Mouse (Mus musculus) liver, adult 2 months (tissue): ENCODE results near the gene Pik3r2. TPM values are rescaled to one million over a fixed set of nuclear protein-coding genes. Genes with fewer than 3 reads are reported as not detected.

ENCODE experiments used
- DNase-seq: peaks from one replicate; pipeline ENCODE4 v3.0.0-alpha.2; 2011; ENCODE audit warnings: low read depth, low spot score; ENCODE audit errors: extremely low read depth
- H3K27ac ChIP-seq: fragments of 200-500 bp; replicated peaks from 2 replicates; pipeline ENCODE4 v1.5.1; 2012; ENCODE audit warnings: low read depth, mild to moderate bottlenecking, control low read depth, inconsistent platforms, low read length; ENCODE audit not compliant: insufficient read depth
- H3K27me3 ChIP-seq: fragments of 200-500 bp; 2 replicates; pipeline ENCODE4 v1.6.1; 2012; ENCODE audit warnings: mild to moderate bottlenecking, moderate library complexity, low read length, inconsistent platforms; ENCODE audit not compliant: control insufficient read depth, insufficient read depth
- H3K36me3 ChIP-seq: fragments of 200-500 bp; 2 replicates; pipeline ENCODE4 v1.6.1; 2012; ENCODE audit warnings: low read length, inconsistent platforms; ENCODE audit not compliant: control insufficient read depth, insufficient read depth
- H3K4me1 ChIP-seq: fragments of 200-500 bp; 2 replicates; pipeline ENCODE4 v1.6.1; 2011; ENCODE audit warnings: low read length; ENCODE audit not compliant: control insufficient read depth, insufficient read depth
- H3K4me3 ChIP-seq: fragments of 200-500 bp; 2 replicates; pipeline ENCODE4 v1.5.1; 2011; ENCODE audit warnings: low read depth, mild to moderate bottlenecking, control low read depth, low read length, moderate library complexity; ENCODE audit not compliant: insufficient read depth
- H3K79me2 ChIP-seq: fragments of 200-500 bp; 2 replicates; pipeline ENCODE4 v1.6.1; 2012; ENCODE audit warnings: inconsistent platforms, mild to moderate bottlenecking, low read length, moderate library complexity; ENCODE audit not compliant: control insufficient read depth, insufficient read depth
- H3K9ac ChIP-seq: fragments of 200-500 bp; 2 replicates; pipeline ENCODE4 v1.6.1; 2012; ENCODE audit warnings: low read depth, mild to moderate bottlenecking, control low read depth, inconsistent platforms, low read length
- CTCF ChIP-seq: fragments of 200-500 bp; IDR thresholded peaks from 2 replicates; pipeline ENCODE4 v1.5.1; 2011; ENCODE audit warnings: low read depth, low read length, control low read depth
- POLR2A ChIP-seq: fragments of 200-500 bp; IDR thresholded peaks from 2 replicates; pipeline ENCODE4 v1.6.1; 2011; ENCODE audit warnings: low read length, control low read depth; ENCODE audit not compliant: insufficient read depth; ENCODE audit errors: extremely low read depth
- WGBS: fragments of 180-500 bp; shearing (Covaris S2); methylation state at CpG from one replicate; pipeline ENCODE4 v1.1.7; 2018; 5-methylcytosine and 5-hydroxymethylcytosine counted together
- polyA plus RNA-seq: library from polyadenylated mRNA; depleted of rRNA; stranded (reverse); fragments of >200 nt; gene quantifications from 2 replicates; pipeline ENCODE4 v1.2.3, GENCODE M21; 2012
- total RNA-seq: library from RNA; depleted of rRNA; stranded (reverse); fragments of >200 nt; gene quantifications from 2 replicates; pipeline ENCODE4 v1.2.3, GENCODE M21; 2014

Pik3r2 gene
- total and polyA plus RNA-seq, 2 experiments = 7.7 to 53.9 TPM

DNA sequence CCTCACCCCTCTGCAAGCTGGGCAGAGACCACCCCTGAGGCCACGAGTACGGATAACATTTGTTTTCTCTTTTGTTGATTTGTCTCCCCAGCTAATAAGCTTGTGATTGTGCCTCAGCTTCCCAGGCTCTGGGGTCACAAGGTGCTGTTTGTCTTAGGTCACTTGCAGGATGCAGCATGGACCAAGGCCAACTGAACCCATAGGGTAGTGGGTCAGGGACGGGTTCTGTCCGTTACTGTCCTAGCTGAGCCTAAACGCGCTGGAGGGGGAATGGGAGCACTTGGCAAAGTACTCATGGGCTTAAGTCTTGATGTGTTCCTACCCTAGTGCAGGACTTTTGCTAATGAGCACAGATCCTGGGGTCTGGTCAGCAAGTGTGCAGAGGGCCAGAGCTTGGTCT, 9.0 kb downstream of the Pik3r2 start:
- Histone ChIP-seq H3K9ac (0 out of 2 replicates have a peak overlapping the region, but pooled peaks have one; percentile 3), H3K79me2 (no peaks in the 10 kb centered on the region), H3K27ac (no peak overlapping the region; the same call in 1 of the 2 replicates), H3K4me1 (peaks cover 12% of the 10 kb centered on the region; the same call in 1 of the 2 replicates), H3K27me3 (no peaks in the 10 kb centered on the region), H3K4me3 (no peak overlapping the region), H3K36me3 (no peaks in the 10 kb centered on the region)
- peak; percentile 69 for DNase-seq
- WGBS = 28% methylated on average over 6 of the region's 6 CpGs
- TF ChIP-seq POLR2A (no peak), CTCF (no peak)

DNA sequence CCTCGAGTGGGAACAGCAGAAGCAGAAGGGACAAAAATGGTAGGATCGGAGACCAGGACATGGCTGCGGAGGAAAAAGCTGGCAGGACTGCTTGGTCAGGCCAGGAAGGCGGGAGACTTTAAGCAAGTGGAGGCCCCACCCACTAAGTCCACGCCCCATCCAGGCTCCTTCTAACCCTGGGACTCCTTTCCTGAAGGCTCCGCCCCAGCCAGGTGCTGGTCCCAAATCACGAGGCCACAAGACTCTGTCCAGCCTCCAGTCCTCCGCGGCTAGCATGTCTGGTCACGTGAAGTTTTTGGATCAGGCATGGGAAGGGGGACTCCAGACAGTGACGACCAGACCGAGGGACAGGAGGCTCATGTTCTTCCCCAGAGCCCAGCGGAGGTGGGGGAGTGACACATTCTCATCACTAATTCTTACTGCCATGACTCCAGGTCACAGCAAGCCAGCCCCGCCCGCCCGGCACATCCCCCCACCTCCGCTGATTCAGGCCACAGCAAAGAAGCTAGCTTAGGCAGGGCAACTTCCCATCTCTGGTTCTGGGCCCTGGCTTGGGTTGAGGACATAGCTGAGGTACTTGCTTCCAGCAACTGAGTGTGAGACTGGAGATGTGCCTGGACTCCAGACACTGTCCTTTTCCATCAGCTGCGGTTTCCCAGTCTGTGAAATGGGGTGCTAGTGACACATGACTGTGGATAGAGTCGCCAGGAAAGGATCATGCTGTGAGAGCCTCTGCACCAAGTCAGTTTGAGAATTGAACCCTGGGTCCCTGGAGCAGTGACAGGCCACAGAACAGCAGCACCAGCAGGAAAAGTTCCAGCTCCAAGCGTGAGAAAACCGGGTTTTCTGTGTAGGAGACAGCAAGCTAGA, 9.7 kb downstream of the Pik3r2 start:
- peak overlapping the region; percentile 61 for H3K4me3 ChIP-seq
- no peaks in the 10 kb centered on the region for H3K79me2 ChIP-seq
- 0 out of 2 replicates have a peak, but pooled peaks have one; percentile 29 for TF ChIP-seq POLR2A
- TF ChIP-seq CTCF = no peak
- peak overlapping the region; percentile 24 for H3K27ac ChIP-seq
- H3K27me3 ChIP-seq = no peaks in the 10 kb centered on the region
- 25% methylated on average over 21 of the region's 21 CpGs for WGBS
- H3K36me3 ChIP-seq = no peaks in the 10 kb centered on the region
- peak; percentile 65 for DNase-seq
- peak overlapping the region; percentile 64 for H3K9ac ChIP-seq
- peaks cover 12% of the 10 kb centered on the region; the same call in 1 of the 2 replicates for H3K4me1 ChIP-seq

DNA sequence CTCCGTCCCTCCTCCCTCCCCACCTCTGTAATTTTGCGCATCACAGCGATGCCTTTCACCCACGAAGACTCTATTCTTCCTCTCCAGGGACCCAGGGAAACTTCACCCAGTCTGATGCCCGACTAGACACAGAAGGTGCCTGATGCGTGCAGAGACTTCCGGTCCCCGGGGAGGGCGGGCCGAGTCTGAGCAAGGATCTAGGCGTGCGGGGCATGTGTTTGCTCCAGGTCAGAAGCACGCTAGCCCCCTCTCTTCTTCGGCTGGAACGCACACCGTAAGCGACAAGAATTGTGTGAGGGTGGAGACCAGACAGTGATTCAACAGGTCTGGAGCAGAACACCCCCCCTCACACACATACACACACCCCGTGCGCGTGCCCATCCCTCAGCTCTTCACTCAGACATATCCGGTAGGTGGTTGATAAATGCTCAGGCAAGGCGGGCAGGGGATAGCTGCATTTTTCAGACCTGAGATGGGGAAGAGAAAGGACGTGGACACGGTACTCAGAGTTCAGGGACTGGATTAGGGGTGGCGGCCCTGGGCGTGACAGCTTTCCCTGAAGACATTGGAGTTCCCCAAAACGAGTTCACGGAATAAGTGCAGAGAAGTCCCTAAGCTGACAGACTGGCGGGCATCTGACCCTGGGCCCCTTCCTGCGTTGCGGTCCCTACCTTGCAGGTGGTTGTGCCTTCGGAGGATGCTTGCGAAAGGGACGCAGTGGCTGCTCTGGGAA, 10.5 kb downstream of the Pik3r2 start:
- peaks cover 12% of the 10 kb centered on the region; the same call in 1 of the 2 replicates for H3K4me1 ChIP-seq
- no peak for DNase-seq
- 20% methylated on average over 34 of the region's 34 CpGs for WGBS

DNA sequence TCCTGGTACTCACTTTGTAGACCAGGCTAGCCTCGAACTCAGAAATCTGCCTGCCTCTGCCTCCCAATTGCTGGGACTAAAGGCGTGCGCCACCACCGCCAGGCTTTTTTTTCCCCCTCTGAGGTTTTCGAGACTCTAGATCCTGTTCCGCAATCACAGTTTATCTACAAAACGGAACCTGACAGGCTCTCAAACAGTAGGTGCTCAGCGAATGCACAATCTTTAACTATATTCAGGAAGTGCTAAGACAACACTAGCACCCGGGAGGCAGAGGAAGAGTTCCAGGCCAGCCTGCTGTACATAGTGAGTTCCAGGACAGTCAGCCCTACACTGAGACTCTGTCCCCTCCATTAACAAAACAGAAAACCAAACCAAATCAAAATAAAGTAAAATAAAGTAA, 11.2 kb downstream of the Pik3r2 start:
- H3K27me3 ChIP-seq = no peaks in the 10 kb centered on the region
- no peaks in the 10 kb centered on the region for H3K79me2 ChIP-seq
- no peak overlapping the region for H3K4me3 ChIP-seq
- 65% methylated on average over 9 of the region's 9 CpGs for WGBS
- no peak overlapping the region for H3K27ac ChIP-seq
- H3K9ac ChIP-seq = no peak overlapping the region
- no peaks in the 10 kb centered on the region for H3K36me3 ChIP-seq
- DNase-seq = no peak
- TF ChIP-seq CTCF (no peak), POLR2A (no peak)
- peaks cover 12% of the 10 kb centered on the region; the same call in 1 of the 2 replicates for H3K4me1 ChIP-seq

More for the DNA sequence above, 10.5 kb downstream of the Pik3r2 start:
- TF ChIP-seq CTCF (no peak), POLR2A (no peak)
- peak overlapping the region; percentile 64 for H3K9ac ChIP-seq
- H3K79me2 ChIP-seq = no peaks in the 10 kb centered on the region
- peak overlapping the region; percentile 24 for H3K27ac ChIP-seq
- H3K36me3 ChIP-seq = no peaks in the 10 kb centered on the region
- peak overlapping the region; percentile 61 for H3K4me3 ChIP-seq
- H3K27me3 ChIP-seq = no peaks in the 10 kb centered on the region

DNA sequence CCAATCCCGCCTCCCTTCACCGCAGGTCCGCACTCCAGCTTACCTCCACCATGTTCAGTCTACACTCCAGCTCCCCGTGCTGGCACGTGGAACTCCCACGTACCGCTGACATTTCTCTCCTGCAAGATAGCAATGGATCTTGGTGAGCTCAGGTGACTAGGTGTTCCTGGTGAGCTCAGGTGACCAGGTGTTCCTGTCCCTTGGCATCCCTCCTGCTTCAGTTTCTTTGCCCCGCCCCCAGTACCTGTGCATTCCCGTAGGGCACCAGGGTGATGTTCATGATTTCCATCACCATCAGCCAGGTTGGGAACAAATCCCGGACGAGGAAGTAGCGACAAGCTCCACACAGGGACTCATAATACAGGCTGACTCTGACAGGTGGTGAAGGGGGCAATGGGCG, 11.8 kb downstream of the Pik3r2 start:
- no peaks in the 10 kb centered on the region for H3K79me2 ChIP-seq
- no peak overlapping the region for H3K9ac ChIP-seq
- no peak overlapping the region for H3K4me3 ChIP-seq
- no peak for TF ChIP-seq CTCF
- TF ChIP-seq POLR2A = no peak
- H3K27ac ChIP-seq = no peak overlapping the region
- WGBS = 94% methylated on average over 13 of the region's 13 CpGs
- H3K36me3 ChIP-seq = no peaks in the 10 kb centered on the region
- H3K4me1 ChIP-seq = peaks cover 16% of the 10 kb centered on the region
- no peaks in the 10 kb centered on the region for H3K27me3 ChIP-seq
- DNase-seq = no peak
